Mouse (Mus musculus): ENCODE data around the gene Ifna2. TPM values are rescaled to one million over a fixed set of nuclear protein-coding genes. Genes with fewer than 3 reads are reported as not detected.

Ifna2 gene
- not detected in 4 replicates for total RNA-seq (2023)

DNA sequence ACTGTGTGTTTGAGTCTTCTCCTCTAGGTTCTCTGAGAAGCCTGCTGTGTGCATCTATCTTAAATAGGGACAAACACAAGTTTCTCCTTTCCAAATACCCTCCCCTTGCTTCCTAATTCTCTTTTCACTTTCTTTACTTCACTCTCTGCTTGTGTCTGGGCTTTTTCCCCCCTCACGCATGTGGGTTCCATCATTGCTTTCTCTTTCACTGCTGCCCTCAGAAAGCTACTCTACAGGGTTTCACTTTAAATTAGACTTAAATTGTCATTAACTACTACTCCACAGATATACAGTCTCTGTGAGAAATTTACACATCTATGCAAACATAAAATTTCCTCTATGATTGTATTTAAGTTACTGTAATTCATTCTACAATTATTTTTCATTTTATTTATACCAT lies at the start of gene Ifna2:
TSS of gene Ifna2 (minus strand) at position 101 of the 400 bp plus-strand sequence.

DNA sequence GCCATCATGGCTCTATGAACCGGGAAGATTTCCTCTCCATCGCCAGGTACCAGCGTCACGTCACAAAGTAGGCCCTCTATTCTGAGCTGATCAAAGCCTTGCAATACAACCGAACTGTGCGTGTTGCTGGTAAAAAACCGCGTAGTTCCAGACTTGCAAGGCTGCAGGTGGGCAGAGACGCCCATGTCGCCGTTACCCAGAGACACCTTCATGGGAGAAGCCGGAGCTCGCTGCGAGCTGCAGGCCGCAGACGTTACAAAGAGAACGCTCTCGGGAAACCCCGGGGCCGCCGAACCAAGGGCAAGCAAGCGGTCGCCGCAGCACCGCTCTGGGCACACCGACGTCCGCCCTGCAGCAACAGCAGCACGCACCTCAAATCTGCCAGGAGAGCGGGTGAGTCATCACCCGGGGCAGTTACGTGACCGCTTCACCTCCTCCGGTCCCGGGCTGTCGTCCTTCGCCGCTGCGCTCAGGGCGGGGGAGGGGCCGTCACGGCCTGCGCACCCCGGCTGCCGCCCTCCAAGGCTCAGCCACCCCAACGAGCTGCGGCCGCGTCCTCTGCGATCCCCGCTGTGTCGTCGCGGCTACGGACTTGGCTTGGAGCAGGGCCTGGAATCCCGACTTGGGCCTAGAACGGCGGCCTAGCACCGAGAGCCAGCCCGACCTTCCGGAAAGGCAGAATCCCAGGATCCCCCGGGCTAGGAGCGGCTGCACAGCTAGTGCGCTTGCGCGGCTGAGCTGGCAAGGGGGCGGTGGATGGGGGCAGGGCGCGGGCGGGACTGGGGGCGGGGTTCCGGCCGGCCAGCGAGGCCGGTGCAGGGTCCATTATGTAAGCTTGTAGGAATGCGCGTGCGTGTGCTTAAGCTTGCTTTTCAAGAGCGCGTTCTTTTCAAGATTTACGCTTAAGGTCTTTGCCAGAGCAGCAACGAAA lies 38.3 kb upstream of the Ifna2 start, which contains the start of the genes Gm26566 and Klhl9:
TSS of gene Gm26566 (plus strand) at position 15 of the 931 bp plus-strand sequence.
TSS of gene Klhl9 (minus strand) at position 675 of the 931 bp plus-strand sequence.

DNA sequence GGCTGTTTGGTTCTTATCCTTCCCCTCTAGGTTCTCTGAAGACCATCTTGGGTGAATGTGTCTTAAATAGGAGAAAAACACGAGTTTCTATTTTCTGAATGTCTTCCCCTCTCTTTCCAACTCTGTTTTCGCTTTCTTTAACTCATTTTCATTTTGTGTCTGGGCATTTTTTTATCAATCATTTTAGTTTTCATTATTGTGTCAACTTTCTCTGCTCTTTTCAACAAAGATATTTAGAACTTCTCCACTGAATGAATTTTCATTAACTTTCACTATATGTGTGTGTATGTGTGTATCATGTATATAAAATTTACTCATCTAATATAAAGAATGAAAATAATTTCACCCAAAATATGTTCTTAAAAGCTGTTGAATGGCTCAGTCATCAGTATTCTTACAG lies 7.5 kb upstream of the Ifna2 start, which contains the start of gene Ifnab:
TSS of gene Ifnab (minus strand) at position 101 of the 400 bp plus-strand sequence.

DNA sequence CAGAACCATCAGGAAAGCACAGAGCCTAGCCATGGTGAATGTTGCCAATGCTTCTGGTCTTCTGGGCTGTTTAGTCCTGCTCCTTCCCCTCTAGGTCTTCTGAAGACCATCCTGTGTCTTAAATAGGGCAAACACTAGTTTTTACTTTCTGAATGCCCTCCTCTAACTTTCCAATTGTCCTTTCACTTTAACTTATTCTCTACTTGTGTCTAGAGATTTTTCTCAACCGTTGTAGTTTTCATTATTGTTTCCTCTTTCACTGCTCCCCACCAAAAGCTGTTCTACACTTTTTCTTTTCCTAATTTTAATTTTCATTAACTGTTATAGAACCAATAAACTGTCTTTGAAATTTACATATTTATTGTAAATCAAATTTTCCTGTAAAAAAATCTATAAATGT lies 6.9 kb downstream of the Ifna2 start, which contains the start of gene Ifna16:
TSS of gene Ifna16 (minus strand) at position 101 of the 400 bp plus-strand sequence.

DNA sequence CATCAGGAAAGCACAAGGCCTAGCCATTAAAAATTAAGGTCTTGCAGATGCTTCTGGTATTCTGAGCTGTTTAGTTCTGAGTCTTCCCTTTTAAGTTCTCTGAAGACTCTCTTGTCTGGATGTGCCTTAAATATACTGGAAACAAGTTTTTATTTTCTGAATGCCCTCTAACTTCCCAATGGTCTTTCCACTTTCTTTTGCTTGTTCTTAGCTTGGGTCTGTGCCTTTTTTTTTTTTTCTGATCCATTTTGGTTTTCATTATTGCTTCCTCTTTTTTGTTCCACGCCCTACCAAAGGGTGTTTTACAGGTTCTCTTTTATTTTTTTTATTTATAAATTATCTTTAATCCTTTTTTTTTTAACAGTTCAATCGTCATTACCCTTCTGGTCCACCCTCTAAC lies 39.4 kb downstream of the Ifna2 start, which contains the start of gene Ifna13:
TSS of gene Ifna13 (minus strand) at position 101 of the 400 bp plus-strand sequence.

DNA sequence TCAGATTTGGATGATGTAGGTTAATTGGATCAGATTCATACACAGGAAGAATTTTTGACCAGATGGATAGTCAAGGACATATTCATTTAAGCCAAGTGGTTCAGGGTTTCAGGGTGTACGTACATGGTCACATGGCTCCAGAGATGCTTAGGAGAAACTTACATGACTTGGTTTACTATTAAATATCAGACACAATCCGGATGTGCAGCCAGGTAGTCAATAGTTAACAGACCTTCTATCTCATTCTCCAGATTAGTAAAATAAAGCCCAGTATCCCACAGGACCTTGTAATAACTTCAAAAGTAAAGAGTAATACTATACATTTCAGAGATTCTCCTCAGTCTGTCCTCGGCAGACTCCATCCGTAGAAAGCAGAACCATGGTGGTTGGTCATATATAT lies 49.4 kb downstream of the Ifna2 start, which contains the start of gene C87499:
TSS of gene C87499 (minus strand) at position 101 of the 400 bp plus-strand sequence.

Other genes starting within 250 kb of the Ifna2 start
- 0.20 to 0.36 TPM (median 0.34 TPM) in 4 replicates for gene Hacd4, start 245.0 kb downstream of the Ifna2 start, total RNA-seq (2023)
- not detected in 4 replicates for gene Ifnb1, start 161.1 kb downstream of the Ifna2 start, total RNA-seq (2023)
- gene Ifna15, start 125.7 kb downstream of the Ifna2 start, total RNA-seq (2023), result not detected in 4 replicates
- gene Ifna14, start 112.1 kb downstream of the Ifna2 start, total RNA-seq (2023), result not detected in 4 replicates
- gene Ifna9, start 91.5 kb downstream of the Ifna2 start, total RNA-seq (2023), result not detected in 4 replicates
- not detected in 4 replicates for gene Ifna12, start 80.5 kb downstream of the Ifna2 start, total RNA-seq (2023)
- not detected in 4 replicates for gene C87499, start 49.5 kb downstream of the Ifna2 start, total RNA-seq (2023)
- gene Ifna13, start 39.5 kb downstream of the Ifna2 start, total RNA-seq (2023), result not detected in 4 replicates
- gene Ifna16, start 7.0 kb downstream of the Ifna2 start, total RNA-seq (2023), result not detected in 4 replicates
- not detected in 4 replicates for gene Ifnab, start 7.4 kb upstream of the Ifna2 start, total RNA-seq (2023)
- gene Gm26566, start 37.9 kb upstream of the Ifna2 start, total RNA-seq (2023), result not detected in 4 replicates
- gene Klhl9, start 38.6 kb upstream of the Ifna2 start, total RNA-seq (2023), result 14.4 to 16.1 TPM (median 15.0 TPM) in 4 replicates
- not detected in 4 replicates for gene Gm13271, start 71.0 kb upstream of the Ifna2 start, total RNA-seq (2023)
- gene Gm13283, start 76.2 kb upstream of the Ifna2 start, total RNA-seq (2023), result not detected in 4 replicates
- not detected in 4 replicates for gene Gm13290, start 89.9 kb upstream of the Ifna2 start, total RNA-seq (2023)
- gene Gm13289, start 93.0 kb upstream of the Ifna2 start, total RNA-seq (2023), result not detected in 4 replicates
- gene Gm13272, start 95.9 kb upstream of the Ifna2 start, total RNA-seq (2023), result not detected in 4 replicates
- gene Ifnz, start 98.2 kb upstream of the Ifna2 start, total RNA-seq (2023), result not detected in 4 replicates
- gene Gm13276, start 101.8 kb upstream of the Ifna2 start, total RNA-seq (2023), result not detected in 4 replicates
- gene Gm13277, start 104.7 kb upstream of the Ifna2 start, total RNA-seq (2023), result not detected in 4 replicates
- not detected in 4 replicates for gene Gm13278, start 107.6 kb upstream of the Ifna2 start, total RNA-seq (2023)
- not detected in 4 replicates for gene Gm13275, start 110.6 kb upstream of the Ifna2 start, total RNA-seq (2023)
- not detected in 4 replicates for gene Gm13279, start 113.5 kb upstream of the Ifna2 start, total RNA-seq (2023)
- not detected in 4 replicates for gene Gm13285, start 115.8 kb upstream of the Ifna2 start, total RNA-seq (2023)
- gene Gm13287, start 119.3 kb upstream of the Ifna2 start, total RNA-seq (2023), result not detected in 4 replicates
- gene Gm13288, start 121.6 kb upstream of the Ifna2 start, total RNA-seq (2023), result not detected in 4 replicates
- not detected in 4 replicates for gene Ifna7, start 132.3 kb upstream of the Ifna2 start, total RNA-seq (2023)
- not detected in 4 replicates for gene Ifna11, start 136.0 kb upstream of the Ifna2 start, total RNA-seq (2023)
- not detected in 4 replicates for gene Ifna6, start 143.5 kb upstream of the Ifna2 start, total RNA-seq (2023)
- not detected in 4 replicates for gene Ifna5, start 151.6 kb upstream of the Ifna2 start, total RNA-seq (2023)
- gene Ifna4, start 157.9 kb upstream of the Ifna2 start, total RNA-seq (2023), result not detected in 4 replicates
- gene Ifna1, start 166.2 kb upstream of the Ifna2 start, total RNA-seq (2023), result not detected in 4 replicates
- not detected in 4 replicates for gene Ifne, start 196.3 kb upstream of the Ifna2 start, total RNA-seq (2023)

All from B cell, adult 62 days (primary cell).